Mouse (Mus musculus) heart, adult 11 months (tissue): ENCODE results near the gene Aunip.

Experiments
- DNase-seq: peaks from one replicate; pipeline ENCODE4 v3.0.0; 2022

The Aunip gene

DNA sequence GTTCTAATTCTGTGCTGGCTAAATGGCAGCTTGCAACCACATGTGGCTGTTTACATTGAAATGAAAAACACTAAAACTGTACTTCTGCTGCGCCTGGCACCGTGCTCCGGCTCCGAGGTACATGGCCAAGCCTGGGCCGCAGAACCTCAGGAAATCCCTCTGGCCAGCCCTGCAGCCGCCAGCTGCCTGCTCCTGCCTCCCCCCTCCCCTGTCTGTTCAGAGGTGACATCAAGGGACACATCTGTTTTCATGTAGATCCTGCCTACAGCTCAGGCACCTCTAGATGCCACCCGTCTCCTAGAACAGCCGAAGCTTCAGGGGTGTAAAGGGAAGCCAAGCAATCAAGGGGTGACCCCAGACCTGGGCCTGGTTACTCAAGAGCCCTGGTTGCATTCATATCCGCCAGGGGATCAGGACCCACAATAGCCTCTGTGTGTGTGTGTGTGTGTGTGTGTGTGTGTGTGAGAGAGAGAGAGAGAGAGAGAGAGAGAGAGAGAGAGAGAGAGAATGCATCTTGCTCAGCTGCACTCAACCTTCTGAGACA lies 47.8 kb downstream of the Aunip start:
- no peak for DNase-seq

DNA sequence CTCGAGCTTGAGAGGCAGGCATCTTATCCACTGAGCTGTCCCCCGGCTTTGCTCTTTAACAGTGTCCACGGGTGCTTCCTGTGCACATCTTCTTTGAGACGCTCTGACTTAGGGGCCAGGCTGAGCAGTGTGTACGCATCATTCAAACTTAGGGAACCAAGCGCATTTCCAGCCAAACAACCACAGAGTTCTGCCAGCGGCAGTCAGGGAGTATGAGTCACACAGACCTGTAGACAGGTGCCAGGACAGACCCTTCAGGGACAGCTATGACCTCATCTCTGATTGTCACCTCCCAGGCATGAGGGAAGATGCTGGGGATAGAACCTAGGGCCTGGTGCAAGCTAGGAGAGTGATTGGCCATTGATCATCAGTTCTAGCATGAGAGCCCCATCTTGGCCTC lies 48.4 kb downstream of the Aunip start:
- DNase-seq = no peak

DNA sequence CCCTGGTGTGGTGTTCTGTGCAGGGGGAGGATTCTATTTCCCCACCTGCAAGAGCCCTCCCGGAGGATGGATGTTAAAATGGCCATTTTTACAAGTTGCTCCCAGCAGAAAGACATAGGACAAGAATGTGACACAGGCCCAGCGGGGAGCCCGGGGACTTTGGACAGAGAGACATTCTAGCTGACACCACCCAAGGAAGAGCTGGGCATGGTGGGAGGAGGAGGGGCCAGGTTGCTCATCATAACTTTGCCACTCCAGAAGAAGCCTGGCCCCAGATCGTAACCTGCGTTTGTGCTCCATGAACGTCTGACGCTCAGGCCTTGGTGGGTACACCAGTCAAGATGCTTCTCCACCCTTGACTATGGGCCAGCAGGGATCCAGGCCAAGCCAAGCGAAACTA lies 49.9 kb downstream of the Aunip start:
- no peak for DNase-seq

DNA sequence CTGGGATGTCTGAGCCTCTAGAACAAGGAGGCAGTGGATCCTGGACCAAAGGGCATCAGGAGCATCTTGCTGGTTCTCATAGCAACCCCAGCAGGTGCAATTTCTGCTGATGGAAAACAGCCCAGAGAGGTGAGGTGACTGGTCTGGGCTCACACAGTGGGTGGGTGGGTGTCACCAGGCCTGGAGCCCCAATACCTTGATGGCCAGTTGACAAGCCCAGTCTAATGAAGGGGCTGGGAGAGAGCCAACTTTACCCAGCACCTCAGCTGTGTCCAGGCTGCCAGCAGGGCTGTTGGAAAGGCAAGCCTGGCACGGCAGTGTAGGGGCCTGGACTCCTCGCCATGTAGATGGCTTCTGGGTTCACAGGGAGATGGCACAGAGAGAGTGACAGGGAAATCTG lies 51.2 kb downstream of the Aunip start:
- no peak for DNase-seq

DNA sequence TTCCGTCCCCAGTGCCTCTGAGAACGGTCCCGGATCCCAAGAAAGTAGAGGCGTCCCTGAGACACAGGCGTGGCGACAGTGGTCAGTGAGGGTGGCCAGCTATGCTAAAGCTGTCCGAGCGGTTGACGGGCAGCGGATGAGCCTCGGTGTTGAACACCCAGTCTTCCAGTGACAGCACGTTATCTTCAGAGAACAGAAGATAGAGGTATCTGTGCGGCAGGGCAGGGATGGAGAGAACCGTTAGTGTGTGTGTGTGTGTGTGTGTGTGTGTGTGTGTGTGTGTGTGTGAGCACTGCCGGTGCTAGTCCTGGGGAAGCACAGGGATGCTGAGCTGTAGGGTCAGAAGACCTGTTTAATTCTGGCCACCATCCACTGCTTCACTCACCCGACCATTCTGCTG lies 52.8 kb downstream of the Aunip start:
- no peak for DNase-seq

DNA sequence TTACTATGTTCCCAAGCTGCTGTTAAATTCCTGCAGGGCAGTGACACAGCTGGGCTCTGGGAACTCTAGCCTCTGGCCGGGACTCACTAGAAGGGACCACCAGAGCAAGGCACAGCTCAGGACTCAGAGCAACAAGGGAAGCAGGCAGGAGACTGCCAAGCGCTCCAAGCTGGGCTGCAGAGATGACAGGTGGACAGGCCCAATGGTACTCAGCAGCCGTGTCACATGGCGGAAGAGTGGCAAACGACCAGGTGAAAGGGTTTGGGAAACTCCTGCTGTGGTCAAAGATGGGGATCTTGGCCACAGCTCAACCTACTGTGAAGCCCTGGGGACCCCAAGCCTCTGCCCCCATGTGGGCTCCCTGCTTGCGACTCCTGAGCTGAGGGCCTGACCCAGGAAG lies 53.3 kb downstream of the Aunip start:
- DNase-seq = no peak

DNA sequence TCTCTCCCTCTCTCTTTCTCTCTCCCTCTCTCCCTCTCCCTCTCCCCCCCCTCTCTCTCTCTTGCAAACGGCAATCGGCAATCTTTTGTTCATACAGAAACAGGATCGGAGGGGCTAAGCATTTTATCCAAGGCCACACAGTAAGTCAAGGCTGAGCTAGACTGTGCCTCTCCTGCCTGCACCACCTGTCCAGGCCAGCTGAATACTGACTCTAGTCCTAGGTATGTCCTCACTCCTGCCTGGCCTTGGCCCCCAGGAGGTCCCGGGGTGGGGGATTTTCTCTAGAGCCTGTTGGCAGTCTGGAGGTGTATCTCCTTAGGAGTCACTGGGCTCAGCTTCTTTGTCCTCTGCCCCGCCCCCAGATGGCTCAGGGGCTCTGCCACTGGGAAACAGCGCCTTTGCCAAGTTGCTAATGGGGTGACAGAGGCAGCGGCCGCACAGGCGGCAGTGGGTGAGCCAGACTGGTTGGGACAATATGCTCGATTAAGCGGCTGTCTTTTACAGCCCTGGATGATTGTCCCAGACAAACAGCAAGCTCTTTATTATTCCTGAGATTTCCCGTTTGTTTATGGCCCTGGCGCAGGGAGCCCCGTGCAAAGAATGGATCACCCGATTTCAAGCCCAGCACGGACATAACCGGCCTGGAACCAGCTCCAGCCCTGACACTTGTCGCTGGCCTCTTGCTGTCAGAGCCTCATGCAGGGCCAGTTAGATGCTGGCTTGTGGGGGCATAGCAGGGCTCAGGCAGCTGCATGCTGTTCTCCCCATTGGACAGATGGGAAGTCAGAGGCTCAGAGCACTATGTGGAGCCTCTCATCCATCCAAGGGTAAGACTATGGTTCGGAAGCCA lies 56.8 kb downstream of the Aunip start:
- no peak for DNase-seq

DNA sequence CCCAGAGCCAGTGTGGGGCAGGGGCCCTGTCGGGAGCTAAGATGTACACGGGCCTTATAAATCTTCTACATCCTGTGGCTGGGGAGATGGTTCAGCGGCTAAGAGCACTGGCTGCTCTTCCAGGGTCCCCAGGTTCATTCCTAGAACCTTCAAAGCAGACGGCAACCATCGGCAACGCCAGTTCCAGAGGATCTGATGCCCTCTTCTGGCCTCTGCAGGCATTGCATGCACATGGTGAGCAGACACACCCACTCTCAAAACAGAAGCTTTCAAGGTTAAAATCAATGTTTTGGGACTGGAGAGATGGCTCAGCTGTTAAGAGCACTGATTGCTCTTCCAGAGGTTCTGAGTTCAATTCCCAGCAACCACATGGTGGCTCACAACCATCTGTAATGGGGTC lies 58.4 kb downstream of the Aunip start:
- DNase-seq = no peak

DNA sequence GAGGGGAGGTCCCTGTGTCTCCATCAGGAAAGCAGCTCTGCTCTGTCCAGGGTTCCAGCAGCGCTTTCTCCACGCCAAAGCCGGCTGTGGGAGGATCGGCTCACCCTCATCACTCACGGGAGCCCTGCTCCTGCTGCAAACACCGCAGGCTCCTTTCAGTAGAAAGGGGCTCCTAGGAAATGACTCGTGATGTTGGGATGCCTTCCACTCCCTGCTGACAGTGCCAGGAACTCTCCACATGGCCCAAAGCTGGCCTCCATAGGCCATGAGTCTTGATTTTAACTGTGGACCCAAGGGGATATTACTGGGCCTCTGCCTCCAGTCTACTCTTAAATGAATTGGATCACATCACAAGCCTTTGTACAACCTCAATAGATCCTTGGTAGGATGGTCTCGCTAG lies 59.0 kb downstream of the Aunip start:
- no peak for DNase-seq

DNA sequence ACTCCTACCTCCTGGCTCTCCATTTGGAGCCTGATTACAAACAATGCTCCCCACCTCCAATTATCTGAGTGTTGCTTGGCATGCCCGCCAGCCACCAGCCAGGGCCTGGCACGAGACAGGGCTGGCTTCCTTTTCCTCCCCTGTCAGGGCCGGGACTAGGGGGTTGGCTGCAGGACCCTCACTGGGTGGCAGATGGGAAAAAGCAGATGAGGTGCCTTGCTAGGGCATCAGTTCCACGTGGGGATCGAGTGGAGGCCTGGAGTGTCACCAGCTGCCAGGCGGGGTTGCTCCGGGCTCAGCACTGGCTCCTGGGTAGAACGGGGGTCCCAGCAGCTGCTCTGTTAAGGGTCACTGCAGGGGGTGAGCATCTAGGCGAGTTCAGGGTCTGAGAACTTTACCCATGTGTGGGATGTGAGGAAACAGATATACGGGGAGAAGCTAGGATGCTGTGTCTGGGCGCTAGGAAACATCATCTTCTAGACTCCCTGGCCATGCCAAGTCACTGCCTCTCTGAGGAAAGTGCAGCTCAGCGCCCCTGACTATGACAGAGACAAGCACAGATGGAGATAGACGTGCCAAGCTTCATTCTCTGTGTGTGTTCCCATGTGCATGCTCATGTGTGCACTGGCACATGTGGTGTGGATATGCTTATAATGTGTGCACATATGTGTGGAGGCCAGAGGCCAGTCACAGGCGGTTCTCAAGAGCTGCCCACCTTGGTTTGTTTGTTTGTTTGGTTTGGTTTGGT lies 60.1 kb downstream of the Aunip start:
- DNase-seq = no peak

DNA sequence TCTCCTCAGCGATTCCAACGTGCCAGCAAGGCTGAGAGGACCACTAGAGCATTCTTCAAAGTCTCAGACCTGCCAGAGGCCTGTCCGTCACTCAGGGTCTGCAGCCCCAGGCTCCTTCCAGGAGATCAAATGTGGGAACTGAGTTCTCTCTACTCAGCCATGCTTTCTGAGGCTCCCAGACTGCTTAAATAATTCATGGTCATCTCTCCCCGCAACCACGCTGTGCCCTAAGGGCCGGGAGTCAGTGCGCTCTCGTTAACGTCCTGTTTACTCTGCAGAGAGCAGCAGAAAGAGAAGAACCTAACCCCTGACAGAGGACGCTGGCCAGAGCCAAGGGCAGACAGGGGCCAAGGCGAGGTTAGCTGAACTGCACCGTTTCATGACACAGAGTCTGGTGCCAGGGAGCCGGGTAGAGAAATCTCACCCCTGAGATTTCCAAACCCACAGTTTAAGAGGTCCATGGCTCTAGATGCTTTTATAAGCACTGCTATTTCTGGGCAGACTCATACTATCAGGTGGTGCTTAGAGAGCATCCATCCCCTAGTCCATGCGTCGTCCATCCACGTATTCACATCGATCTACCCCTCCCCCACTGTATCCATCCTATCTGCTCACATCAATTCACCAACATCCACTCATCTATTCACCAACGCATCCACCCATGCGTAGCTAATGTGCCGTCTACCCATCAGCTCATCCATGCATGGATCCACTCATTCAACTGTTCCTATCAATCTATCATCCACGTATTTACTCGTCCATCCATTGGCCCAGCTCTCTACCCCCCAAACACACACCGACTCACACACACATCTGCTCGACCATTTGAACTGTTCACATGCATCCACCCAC lies 61.9 kb downstream of the Aunip start:
- no peak for DNase-seq
